Mouse (Mus musculus) gastrocnemius, adult 2 months (tissue): Measurements from ENCODE around the gene Ankrd40. TPM values are rescaled to one million over a fixed set of nuclear protein-coding genes. Genes with fewer than 3 reads are reported as not detected.

Experiments used
- DNase-seq: peaks from one replicate; pipeline ENCODE4 v3.0.0; 2022
- H3K27ac ChIP-seq: fragments of 200-600 bp; 2 replicates; pipeline ENCODE4 v1.8.1; 2022; ENCODE audit warnings: mild to moderate bottlenecking
- H3K4me3 ChIP-seq: fragments of 200-600 bp; 2 replicates; pipeline ENCODE4 v1.8.1; 2022; ENCODE audit warnings: mild to moderate bottlenecking, moderate library complexity
- CTCF ChIP-seq: fragments of 200-600 bp; IDR thresholded peaks from 2 replicates; pipeline ENCODE4 v1.8.1; 2022; ENCODE audit warnings: antibody characterized with exemption, mild to moderate bottlenecking, moderate library complexity
- intact Hi-C: fragments of 180-260 bp; cut with DNase I; formaldehyde crosslinking; loops from one replicate; pipeline ENCODE4 v1.15.1; 2025
- total RNA-seq, 2 experiments: library from RNA; stranded (reverse); gene quantifications; 2 replicates each; pipeline ENCODE4 v1.2.3; 2021

Gene Ankrd40
- total RNA-seq, 2 experiments from 2014 or later: 203 to 264 TPM

DNA sequence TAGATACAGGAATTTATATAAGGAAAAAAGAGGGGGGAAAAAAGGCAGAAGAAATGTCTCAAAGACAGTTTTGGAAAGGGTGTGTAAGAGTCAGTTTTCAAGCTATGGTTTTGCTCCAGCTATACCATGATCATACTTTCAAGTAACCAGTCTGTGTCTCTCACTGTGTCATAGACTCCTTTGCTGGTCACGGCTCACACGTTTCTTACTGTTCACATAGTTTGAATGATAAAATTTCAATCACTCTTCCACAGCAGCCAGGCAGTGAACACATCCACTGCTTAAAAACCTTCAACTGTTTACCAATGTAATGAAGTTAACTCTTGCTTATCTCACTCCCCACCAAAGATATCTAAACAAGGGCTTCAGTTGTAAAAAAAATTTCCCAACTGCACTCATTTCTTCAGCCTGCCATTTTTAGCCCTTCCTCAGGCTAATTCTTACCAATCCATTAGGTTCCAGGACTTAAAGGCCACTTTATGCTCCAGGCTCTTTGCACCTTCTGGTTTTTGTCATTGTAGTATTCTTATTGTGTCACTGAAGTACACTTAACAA, 13.6 kb upstream of the Ankrd40 start:
- no peak for DNase-seq
- intact Hi-C loops: no loop called here
- TF ChIP-seq CTCF: no peak
- peak overlapping the region; percentile 46 for H3K27ac ChIP-seq
- H3K4me3 ChIP-seq: no peak overlapping the region

DNA sequence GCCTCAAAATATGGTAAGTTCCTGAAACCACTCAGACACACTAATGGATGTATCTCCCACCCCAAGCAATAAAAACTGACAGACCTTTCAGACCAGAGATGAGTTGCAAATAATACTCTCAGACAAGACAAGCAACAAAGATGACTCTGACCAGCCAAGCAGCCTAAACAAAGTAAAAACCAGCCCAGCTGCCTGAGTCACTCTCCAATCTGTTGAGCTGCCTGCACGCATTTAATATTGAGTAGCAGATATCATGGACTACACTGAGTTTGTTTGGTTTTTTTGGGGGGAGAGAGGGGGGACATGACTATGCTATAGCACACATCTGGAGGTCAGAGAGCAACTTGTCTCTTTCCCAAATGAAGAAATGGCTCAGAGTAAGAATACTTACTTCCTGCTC, 12.5 kb upstream of the Ankrd40 start:
- H3K27ac ChIP-seq: peak overlapping the region; percentile 46; the same call in 1 of the 2 replicates
- H3K4me3 ChIP-seq: 0 out of 2 replicates have a peak overlapping the region, but pooled peaks have one; percentile 4
- DNase-seq: no peak
- intact Hi-C loops: no loop called here
- TF ChIP-seq CTCF: no peak

DNA sequence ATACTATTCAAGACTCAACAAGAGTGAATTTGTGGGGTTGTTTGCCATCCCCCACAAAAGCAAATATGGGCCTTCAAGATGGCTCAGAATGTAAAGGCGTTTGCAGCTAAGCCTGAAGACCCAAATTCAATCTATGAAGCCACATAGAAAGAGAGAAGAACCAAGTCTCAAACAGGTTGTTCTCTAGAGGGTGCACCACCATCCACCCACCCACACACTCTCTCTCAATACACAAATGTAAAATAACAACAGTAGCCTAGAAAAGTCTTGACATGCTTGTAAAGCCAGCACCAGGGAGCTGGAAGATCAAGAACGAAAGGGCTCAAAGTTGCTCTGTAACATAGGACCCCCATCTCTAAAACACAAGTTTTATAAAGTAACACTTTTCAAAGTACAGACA, 11.3 kb upstream of the Ankrd40 start:
- DNase-seq: no peak
- H3K4me3 ChIP-seq: no peak overlapping the region
- intact Hi-C loops: no loop called here
- no peak for TF ChIP-seq CTCF
- H3K27ac ChIP-seq: peak overlapping the region; percentile 7; the same call in 1 of the 2 replicates

DNA sequence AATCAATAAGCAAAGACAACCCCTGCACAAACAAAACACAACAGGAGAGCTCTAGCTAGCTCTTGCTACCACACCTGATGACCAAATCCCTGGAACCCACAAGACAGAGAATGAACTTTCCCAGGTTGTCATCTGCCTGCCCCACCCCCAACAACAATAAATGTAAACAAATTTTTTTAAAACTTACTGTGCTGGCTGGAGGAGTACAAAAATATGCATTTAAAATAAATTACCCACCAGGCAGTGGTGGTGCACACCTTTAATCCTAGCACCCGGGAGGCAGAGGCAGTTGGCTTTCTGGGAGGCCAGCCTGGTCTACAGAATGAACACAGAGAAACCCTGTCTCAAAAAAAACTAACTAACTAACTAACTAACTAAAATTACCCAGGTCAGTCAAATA, 10.8 kb upstream of the Ankrd40 start:
- TF ChIP-seq CTCF: no peak
- no peak for DNase-seq
- H3K4me3 ChIP-seq: no peak overlapping the region
- intact Hi-C loops: no loop called here
- H3K27ac ChIP-seq: peak overlapping the region; percentile 7; the same call in 1 of the 2 replicates

DNA sequence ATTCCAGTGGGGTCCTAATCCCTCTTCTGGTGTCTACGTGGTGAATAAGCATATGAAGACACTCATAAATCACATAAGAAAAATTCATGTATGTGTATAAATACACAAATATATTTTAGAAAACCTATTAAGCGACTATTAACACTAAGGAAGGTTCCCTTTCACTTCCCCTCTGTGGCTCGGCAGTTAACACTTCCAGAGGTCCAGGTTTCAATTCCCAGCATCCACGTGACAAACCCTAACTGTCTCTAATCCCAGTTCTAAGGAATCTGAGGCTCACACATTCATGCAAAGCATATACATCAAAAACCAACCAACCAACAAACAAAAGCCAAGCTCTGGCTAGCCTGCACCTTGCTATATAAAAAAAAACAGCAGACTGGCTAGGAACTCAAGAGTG, 10.3 kb upstream of the Ankrd40 start:
- intact Hi-C loops: no loop called here
- Histone ChIP-seq H3K27ac (peak overlapping the region; percentile 7; the same call in 1 of the 2 replicates), H3K4me3 (no peak overlapping the region)
- TF ChIP-seq CTCF: no peak
- no peak for DNase-seq

DNA sequence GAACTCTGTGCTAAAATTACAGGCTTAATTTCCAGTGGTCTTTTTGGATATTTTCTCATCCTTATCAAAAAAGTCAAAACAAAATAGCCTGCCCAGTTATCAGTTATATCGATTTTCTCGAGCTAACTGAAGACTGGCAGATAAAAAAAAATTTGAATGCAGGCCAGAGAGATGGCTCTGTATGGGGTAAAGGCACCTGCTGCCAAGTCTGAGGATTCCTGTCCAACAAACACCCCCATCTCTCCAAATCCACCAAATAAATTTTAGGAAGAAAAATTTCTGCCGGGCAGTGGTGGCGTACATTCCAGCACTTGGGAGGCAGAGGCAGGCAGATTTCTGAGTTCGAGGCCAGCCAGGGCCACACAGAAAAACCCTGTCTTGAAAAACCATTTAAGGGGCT, 9.7 kb upstream of the Ankrd40 start:
- Histone ChIP-seq H3K27ac (no peak overlapping the region), H3K4me3 (no peak overlapping the region)
- intact Hi-C loops: no loop called here
- no peak for DNase-seq
- no peak for TF ChIP-seq CTCF

DNA sequence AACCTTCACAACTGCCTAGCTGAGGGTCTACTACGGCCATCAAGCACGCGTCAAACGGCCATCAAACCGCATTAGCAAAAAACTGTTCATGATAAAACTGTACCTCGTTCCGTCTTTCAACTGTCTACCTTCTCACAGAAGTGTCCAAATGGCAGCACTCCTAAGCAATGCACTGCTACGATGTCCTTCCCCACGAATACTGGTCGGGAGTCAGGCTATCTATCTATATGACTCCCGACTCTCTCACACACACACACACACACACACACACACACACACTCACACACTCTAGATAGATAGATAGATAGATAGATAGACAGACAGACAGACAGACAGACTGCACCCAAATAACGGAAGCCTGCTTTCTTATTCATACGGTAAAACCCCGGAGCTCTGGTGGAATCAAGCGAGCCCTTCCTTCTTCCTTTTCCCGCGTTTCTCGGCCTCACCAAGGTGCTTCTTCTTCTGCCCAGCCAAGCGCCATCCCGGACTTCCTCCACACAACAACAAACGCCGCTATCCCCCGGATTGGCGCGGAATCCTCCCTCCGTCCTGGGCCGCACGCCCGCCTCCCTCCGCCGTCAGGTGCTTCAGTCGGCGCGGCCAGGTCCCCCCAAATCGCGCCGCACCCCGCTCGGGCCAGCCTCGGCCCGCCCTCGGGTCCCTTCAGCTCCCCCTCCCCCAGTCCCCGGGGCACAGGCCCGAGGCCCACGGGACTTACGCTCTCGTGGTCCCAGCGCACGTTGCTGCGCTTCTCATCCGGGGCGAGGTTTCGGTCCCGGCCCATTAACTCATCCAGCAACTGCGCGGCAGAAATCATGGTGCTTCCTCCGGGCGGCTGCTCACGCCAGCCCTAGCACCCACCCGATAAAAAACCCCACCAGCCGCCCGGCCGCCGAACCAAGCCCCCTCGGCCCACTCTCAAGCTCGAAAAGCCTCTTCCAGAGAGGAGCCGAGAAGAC, 6.6 kb upstream of the Ankrd40 start:
- peak; percentile 78 for DNase-seq
- peak overlapping the region; percentile 100 for H3K27ac ChIP-seq
- intact Hi-C loops: no loop called here
- no peak for TF ChIP-seq CTCF
- peak overlapping the region; percentile 88 for H3K4me3 ChIP-seq

DNA sequence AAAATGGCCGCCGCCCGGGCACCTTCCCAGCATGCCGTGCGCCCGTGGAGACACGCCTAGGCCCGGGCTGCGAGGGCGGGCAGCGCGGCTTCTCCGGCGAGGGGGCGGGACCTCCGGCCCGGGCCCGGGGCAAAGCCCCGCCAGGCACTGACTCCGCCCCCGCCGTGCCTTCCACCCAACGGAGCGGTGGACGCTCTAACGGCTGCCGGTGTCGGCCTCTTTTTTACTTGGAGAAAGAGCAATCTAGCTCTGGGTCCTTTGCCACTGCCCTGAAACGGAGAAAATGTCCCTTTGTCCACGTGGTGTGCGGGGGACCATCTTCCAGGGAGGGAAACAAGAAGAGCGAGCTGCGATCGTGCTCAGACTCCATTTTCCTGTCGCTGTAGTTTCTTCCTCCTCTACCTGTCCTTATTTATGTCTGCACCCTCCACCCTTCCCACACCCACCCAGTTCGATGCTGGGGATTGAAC, 5.8 kb upstream of the Ankrd40 start, which contains the start of gene Luc7l3:
Gene Luc7l3, minus strand, starts transcription at position 58 of the 470 bp plus-strand sequence.
- peak; percentile 98 for DNase-seq
- H3K4me3 ChIP-seq: peak within 1 kb of the TSS; percentile 88
- H3K27ac ChIP-seq: peak within 1 kb of the TSS; percentile 100
- intact Hi-C loops: no loop called here
- no peak for TF ChIP-seq CTCF

DNA sequence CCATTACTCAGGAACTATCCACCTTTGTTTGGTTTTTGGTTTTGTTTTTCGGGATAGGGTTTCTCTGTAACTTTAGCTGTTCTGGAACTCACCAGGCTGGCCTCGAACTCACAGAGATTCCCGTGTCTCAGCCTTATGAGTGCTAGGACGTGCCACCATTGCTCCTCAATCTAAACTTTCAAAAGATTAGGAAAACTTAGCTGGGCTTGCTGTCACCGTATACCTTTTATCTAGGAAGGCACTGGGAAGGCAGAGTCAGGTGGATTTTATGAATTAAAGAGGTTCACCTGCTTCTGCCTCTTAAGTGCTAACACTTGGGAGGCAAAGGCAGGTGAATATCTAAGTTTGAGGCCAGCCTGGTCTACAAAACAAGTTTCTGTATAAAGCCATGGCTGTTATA, 5.2 kb upstream of the Ankrd40 start:
- intact Hi-C loops: no loop called here
- no peak for TF ChIP-seq CTCF
- H3K4me3 ChIP-seq: peak overlapping the region; percentile 88
- H3K27ac ChIP-seq: peak overlapping the region; percentile 100
- no peak for DNase-seq

DNA sequence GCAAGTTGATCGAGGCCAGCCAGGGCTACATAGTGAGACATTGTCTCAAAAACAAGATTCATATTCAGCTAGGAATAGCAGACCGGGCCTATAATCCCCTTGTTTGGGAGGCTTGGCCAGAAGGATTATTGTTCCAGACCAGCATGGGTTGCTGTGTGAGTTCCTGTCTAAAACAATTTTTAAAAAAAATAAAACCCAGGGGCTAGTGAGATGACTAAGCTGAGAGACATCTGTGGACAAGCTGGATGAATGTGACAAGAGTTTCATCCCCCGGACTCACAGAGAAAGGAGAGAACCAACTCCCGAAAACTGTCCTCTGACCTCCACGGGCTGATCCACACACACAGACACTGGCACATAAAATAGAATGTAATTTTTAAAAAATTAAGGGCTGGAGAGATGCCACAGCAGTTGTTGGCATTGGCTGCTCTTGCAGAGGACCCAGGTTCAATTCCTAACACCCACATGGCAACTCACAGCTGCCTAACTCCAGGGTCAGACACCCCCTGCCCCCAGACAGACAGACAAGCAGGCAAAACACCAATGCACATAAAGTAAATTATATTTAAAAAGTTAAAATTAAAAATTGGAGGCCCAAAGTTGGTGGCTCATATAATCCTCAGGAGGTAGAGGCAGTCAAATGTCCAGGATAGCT, 4.4 kb upstream of the Ankrd40 start:
- intact Hi-C loops: no loop called here
- no peak for DNase-seq
- H3K4me3 ChIP-seq: no peak overlapping the region
- H3K27ac ChIP-seq: peak overlapping the region; percentile 100
- TF ChIP-seq CTCF: no peak

DNA sequence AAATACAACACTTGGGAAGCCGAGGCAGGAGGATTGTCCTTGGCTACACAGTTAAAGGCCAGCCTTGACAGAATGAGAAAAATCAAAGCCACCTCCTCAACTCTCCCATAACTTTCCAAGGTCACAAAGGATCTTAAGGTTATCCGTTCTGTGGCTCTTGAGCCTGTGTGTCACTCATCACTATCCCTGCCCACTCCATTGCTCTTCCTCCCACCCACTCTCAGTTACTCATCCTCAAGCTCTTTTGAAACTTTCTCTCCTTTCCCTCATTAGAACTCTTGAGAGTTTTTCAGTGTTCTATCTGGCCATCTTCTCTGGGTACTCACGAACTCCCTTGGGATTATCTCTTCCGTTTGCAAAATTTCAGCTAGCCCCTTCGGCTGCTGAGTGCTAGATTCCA, 3.2 kb upstream of the Ankrd40 start:
- Histone ChIP-seq H3K27ac (no peak overlapping the region), H3K4me3 (no peak overlapping the region)
- intact Hi-C loops: no loop called here
- no peak for TF ChIP-seq CTCF
- DNase-seq: no peak

DNA sequence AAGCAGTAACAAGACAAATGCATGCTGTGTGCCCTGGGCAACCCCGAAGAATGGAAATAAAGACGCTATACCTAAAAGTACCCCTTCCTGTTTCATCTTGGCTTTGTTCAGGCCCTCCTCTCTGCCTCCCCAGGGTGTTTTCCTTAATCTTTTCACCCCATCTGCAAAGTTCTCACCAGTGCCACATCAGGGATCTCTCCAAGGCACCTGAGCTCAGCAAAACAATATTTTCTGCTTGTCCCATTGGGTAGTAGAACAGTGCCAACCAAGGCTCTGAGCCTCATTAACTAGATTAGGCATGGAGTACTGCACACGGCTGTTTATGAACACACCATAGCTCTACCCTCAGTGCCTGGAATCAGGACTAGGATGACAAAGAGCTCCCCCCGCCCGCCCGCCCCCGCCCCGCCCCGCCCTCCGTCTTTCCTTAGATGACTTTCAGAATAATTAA, 815 bp upstream of the Ankrd40 start:
- intact Hi-C loops: no loop called here

DNA sequence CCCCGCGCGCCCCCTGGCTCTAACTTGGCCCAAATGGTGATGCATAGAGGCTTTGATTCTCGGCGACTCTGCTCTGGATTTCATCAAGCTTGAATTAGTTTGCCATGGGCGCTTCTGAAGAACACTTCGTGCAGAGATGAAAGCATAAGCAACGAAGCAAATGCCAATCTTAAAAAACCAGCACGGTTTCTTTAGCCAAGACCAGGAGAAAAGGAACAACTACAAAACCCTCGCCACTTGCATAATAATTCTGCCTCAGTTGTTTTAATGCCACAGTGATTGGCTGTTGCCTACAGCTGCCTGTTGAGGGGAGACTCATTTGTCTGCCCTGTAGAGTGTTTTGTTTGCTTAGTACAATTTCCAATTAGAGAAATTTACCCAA, 834 bp downstream of the Ankrd40 start:
- DNase-seq: no peak
- intact Hi-C loops: no loop called here
- Histone ChIP-seq H3K4me3 (peak overlapping the region; percentile 92), H3K27ac (peak overlapping the region; percentile 94)
- no peak; the same call in 1 of the 2 replicates for TF ChIP-seq CTCF

More for the DNA sequence above, 815 bp upstream of the Ankrd40 start:
- no peak for DNase-seq
- Histone ChIP-seq H3K4me3 (peak overlapping the region; percentile 92), H3K27ac (peak overlapping the region; percentile 94)
- TF ChIP-seq CTCF: no peak
